Comparison of ENCODE assay signal across 25 mouse cellular contexts in the genomic region with DNA sequence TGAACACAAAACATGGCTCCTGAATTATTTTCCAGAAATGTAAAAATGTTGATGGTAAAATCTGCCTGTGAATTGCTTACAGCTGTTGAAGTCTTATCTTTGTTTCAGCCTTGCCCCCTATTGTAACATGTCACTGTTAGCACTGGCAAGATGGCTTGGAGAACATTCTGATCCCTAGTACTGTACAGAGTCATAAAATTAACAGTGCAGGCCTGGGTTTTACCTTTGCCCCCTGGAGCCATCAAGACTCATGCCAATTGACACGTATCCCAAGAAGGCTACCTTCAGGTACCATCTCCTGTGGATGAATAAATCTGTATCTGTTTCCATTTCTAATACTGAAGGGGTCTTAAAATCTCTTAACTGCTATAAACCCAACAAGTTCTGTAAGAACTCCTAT.
A peak's percentile ranks its signal among the peaks of the same experiment; 100 is the strongest.
DNase-seq lines count a peak whose midpoint lies in the region; ATAC-seq and TF ChIP-seq lines count a peak whose summit lies in the region.
"Had no signal": no experiment of that assay in that cellular context is flagged by ENCODE, and none has a peak within 500 bp of the region (broad histone marks: within the 10 kb centered on the region; RNA-seq: fewer than 3 reads in every experiment).

No protein-coding gene starts in this region.

- no peaks in the 10 kb centered on the region for H3K36me3 ChIP-seq in kidney, embryonic 16.5 days (ENCODE audit: insufficient read depth, low read length)
- H3K36me3 ChIP-seq in lung, postnatal 0 days (ENCODE audit: insufficient read depth, low read length) = no peaks in the 10 kb centered on the region
- no peaks in the 10 kb centered on the region for H3K36me3 ChIP-seq in intestine, postnatal 0 days (ENCODE audit: control insufficient read depth, insufficient read depth)
- H3K36me3 ChIP-seq: embryonic facial prominence, embryonic 12.5 days; embryonic facial prominence, embryonic 15.5 days; forebrain, embryonic 12.5 days; forebrain, embryonic 15.5 days; heart, embryonic 12.5 days; heart, embryonic 15.5 days; hindbrain, embryonic 10.5 days; hindbrain, embryonic 13.5 days had no signal

- TF ChIP-seq EP300 in lung, postnatal 0 days (IDR thresholded peaks at IDR 0.05) = no peak

- no peaks in the 10 kb centered on the region for H3K9me3 ChIP-seq in kidney, embryonic 16.5 days (ENCODE audit: low read length)
- H3K9me3 ChIP-seq in lung, postnatal 0 days (ENCODE audit: low read length) = no peaks in the 10 kb centered on the region
- H3K9me3 ChIP-seq in intestine, postnatal 0 days (ENCODE audit: control insufficient read depth) = no peaks in the 10 kb centered on the region
- H3K9me3 ChIP-seq: embryonic facial prominence, embryonic 12.5 days; embryonic facial prominence, embryonic 15.5 days; forebrain, embryonic 12.5 days; forebrain, embryonic 15.5 days; heart, embryonic 12.5 days; heart, embryonic 15.5 days; hindbrain, embryonic 10.5 days; hindbrain, embryonic 13.5 days had no signal

- WGBS in kidney, embryonic 16.5 days = 71% methylated on average over 1 of the region's 1 CpGs
- WGBS in lung, postnatal 0 days = 64% methylated on average over 1 of the region's 1 CpGs
- 47% methylated on average over 1 of the region's 1 CpGs for WGBS in intestine, postnatal 0 days

- peak; percentile 1 to 45 for DNase-seq in kidney, adult 8-10 months
- peak; percentile 4 for DNase-seq in lung, postnatal 0 days (ENCODE audit: low spot score)
- no peak for DNase-seq in lung, postnatal 36 days
- DNase-seq in left cerebral cortex, postnatal 10 days (ENCODE audit: extremely low spot score in 1 of 2, low spot score in 2 of 2) = no peak
- DNase-seq: adrenal gland, adult 2 months; adrenal gland, postnatal 14 days; cerebellum, adult 11 months; cerebellum, adult 2 months; cerebellum, adult 9-11 months; cerebellum, postnatal 25 days; gastrocnemius, postnatal 25 days; heart, adult 18-20 months; heart, postnatal 10 days; heart, postnatal 36 days had no signal

- H3K27me3 ChIP-seq in kidney, embryonic 16.5 days (ENCODE audit: insufficient read depth, low read length) = no peaks in the 10 kb centered on the region
- no peaks in the 10 kb centered on the region for H3K27me3 ChIP-seq in lung, postnatal 0 days (replicated peaks; ENCODE audit: insufficient read depth, low read length)
- H3K27me3 ChIP-seq in intestine, postnatal 0 days (replicated peaks; ENCODE audit: control insufficient read depth, insufficient read depth, low read length) = no peaks in the 10 kb centered on the region
- H3K27me3 ChIP-seq: embryonic facial prominence, embryonic 12.5 days; embryonic facial prominence, embryonic 15.5 days; forebrain, embryonic 12.5 days; forebrain, embryonic 15.5 days; heart, embryonic 12.5 days; heart, embryonic 15.5 days; hindbrain, embryonic 13.5 days had no signal

- intact Hi-C loops in left cerebral cortex, postnatal 10 days (cut with DNase I) = no loop called here

- no peak overlapping the region for H3K27ac ChIP-seq in kidney, embryonic 16.5 days (ENCODE audit: low read length)
- H3K27ac ChIP-seq in lung, postnatal 0 days (ENCODE audit: low read length) = no peak overlapping the region
- H3K27ac ChIP-seq in intestine, postnatal 0 days (ENCODE audit: low read depth, low read length) = no peak overlapping the region
- H3K27ac ChIP-seq: embryonic facial prominence, embryonic 12.5 days; embryonic facial prominence, embryonic 15.5 days; forebrain, embryonic 12.5 days; forebrain, embryonic 15.5 days; heart, embryonic 15.5 days; hindbrain, embryonic 10.5 days; hindbrain, embryonic 13.5 days had no signal

- H3K4me1 ChIP-seq in kidney, embryonic 16.5 days (ENCODE audit: insufficient read depth, low read length) = no peaks in the 10 kb centered on the region
- no peaks in the 10 kb centered on the region for H3K4me1 ChIP-seq in lung, postnatal 0 days (ENCODE audit: insufficient read depth, low read depth, low read length)
- no peaks in the 10 kb centered on the region for H3K4me1 ChIP-seq in intestine, postnatal 0 days (replicated peaks; ENCODE audit: control insufficient read depth, insufficient read depth, low read length)
- H3K4me1 ChIP-seq: embryonic facial prominence, embryonic 12.5 days; embryonic facial prominence, embryonic 15.5 days; forebrain, embryonic 12.5 days; forebrain, embryonic 15.5 days; heart, embryonic 12.5 days; heart, embryonic 15.5 days; hindbrain, embryonic 10.5 days; hindbrain, embryonic 13.5 days had no signal

- no peak for ATAC-seq in kidney, embryonic 16.5 days (ENCODE audit: low FRiP score, low TSS enrichment)
- no peak for ATAC-seq in lung, postnatal 0 days
- ATAC-seq in intestine, postnatal 0 days = peak; percentile 93
- ATAC-seq: CD4-positive, CD25-positive, alpha-beta regulatory T cell, adult 4 months; forebrain, embryonic 15.5 days had no signal

- TF ChIP-seq CTCF in lung, postnatal 0 days (IDR thresholded peaks at IDR 0.05) = no peak
- no peak for TF ChIP-seq CTCF in intestine, postnatal 0 days (IDR thresholded peaks at IDR 0.05; ENCODE audit: low read depth)

- no peak overlapping the region for H3K9ac ChIP-seq in kidney, embryonic 16.5 days (replicated peaks; ENCODE audit: low read length)
- H3K9ac ChIP-seq in lung, postnatal 0 days (replicated peaks; ENCODE audit: low read depth) = no peak overlapping the region
- H3K9ac ChIP-seq in intestine, postnatal 0 days (ENCODE audit: low read depth, low read length) = no peak overlapping the region
- H3K9ac ChIP-seq: embryonic facial prominence, embryonic 12.5 days; embryonic facial prominence, embryonic 15.5 days; forebrain, embryonic 12.5 days; forebrain, embryonic 15.5 days; heart, embryonic 12.5 days; heart, embryonic 15.5 days; hindbrain, embryonic 13.5 days had no signal

- no peak overlapping the region for H3K4me3 ChIP-seq in kidney, embryonic 16.5 days (ENCODE audit: low read length)
- no peak overlapping the region for H3K4me3 ChIP-seq in lung, postnatal 0 days (ENCODE audit: low read depth, low read length)
- H3K4me3 ChIP-seq in intestine, postnatal 0 days (ENCODE audit: low read depth, low read length) = no peak overlapping the region
- H3K4me3 ChIP-seq: embryonic facial prominence, embryonic 12.5 days; embryonic facial prominence, embryonic 15.5 days; forebrain, embryonic 12.5 days; forebrain, embryonic 15.5 days; heart, embryonic 12.5 days; heart, embryonic 15.5 days; hindbrain, embryonic 10.5 days; hindbrain, embryonic 13.5 days had no signal

- no peak overlapping the region for H3K4me2 ChIP-seq in kidney, embryonic 16.5 days (replicated peaks; ENCODE audit: low read depth, low read length)
- no peak overlapping the region for H3K4me2 ChIP-seq in lung, postnatal 0 days (replicated peaks; ENCODE audit: low read depth, low read length)
- H3K4me2 ChIP-seq in intestine, postnatal 0 days (replicated peaks; ENCODE audit: low read depth) = no peak overlapping the region
- H3K4me2 ChIP-seq: embryonic facial prominence, embryonic 12.5 days; embryonic facial prominence, embryonic 15.5 days; forebrain, embryonic 12.5 days; forebrain, embryonic 15.5 days; heart, embryonic 12.5 days; heart, embryonic 15.5 days; hindbrain, embryonic 13.5 days had no signal

Comparison
In these comparisons a context has a peak if more than half of its experiments do, and no peak if none do; other contexts are left out.
1. DNase-seq: peak in kidney, adult 8-10 months (2 of 2) and lung, postnatal 0 days (single experiment); none in lung, postnatal 36 days (single experiment) and left cerebral cortex, postnatal 10 days (0 of 2).